8 mouse cellular contexts compared by ENCODE assay signal in the genomic region with DNA sequence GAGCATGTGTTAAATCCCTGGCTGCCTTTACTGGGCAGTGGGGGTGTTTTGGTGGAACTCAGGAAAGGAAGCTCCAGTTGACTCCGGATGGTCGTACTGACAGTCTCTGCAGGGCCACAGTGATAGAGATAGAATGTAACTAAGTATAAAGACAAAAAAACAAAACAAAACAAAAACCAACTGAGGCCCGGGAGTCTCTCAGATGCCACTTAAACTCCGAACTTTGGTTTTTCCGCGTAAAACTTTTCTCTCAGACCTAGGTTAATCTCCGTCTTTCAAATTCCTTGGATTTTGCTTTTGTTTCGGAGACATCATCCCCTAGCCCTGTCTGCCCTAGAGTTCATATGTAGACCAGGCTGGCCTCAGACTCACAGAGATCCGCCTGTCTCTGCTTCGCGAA. TPM values are rescaled to one million over a fixed set of nuclear protein-coding genes. Genes with fewer than 3 reads are reported as not detected.
DNase-seq lines count a peak whose midpoint lies in the region; ATAC-seq lines count a peak whose summit lies in the region.

No protein-coding gene starts in this region.

- peaks cover 46% of the 10 kb centered on the region for H3K36me3 ChIP-seq in megakaryocyte, embryonic 14.5 days (replicated peaks; ENCODE audit: low read length)
- H3K36me3 ChIP-seq in limb, embryonic 13.5 days = peaks cover 21% of the 10 kb centered on the region
- peaks cover 4% of the 10 kb centered on the region; the same call in 1 of the 2 replicates for H3K36me3 ChIP-seq in stomach, embryonic 14.5 days (ENCODE audit: control insufficient read depth, insufficient read depth, low read length)

- 13% methylated on average over 11 of the region's 11 CpGs for WGBS in limb, embryonic 13.5 days
- WGBS in stomach, embryonic 14.5 days = 16% methylated on average over 11 of the region's 11 CpGs

- no peaks in the 10 kb centered on the region for H3K27me3 ChIP-seq in megakaryocyte, embryonic 14.5 days (replicated peaks)
- no peaks in the 10 kb centered on the region for H3K27me3 ChIP-seq in limb, embryonic 13.5 days
- no peaks in the 10 kb centered on the region for H3K27me3 ChIP-seq in stomach, embryonic 14.5 days (ENCODE audit: control insufficient read depth, insufficient read depth, low read length)

- no peak for ATAC-seq in megakaryocyte, adult 5-6 weeks (ENCODE audit: poor library complexity, severe bottlenecking)
- ATAC-seq in limb, embryonic 13.5 days (ENCODE audit: low FRiP score, low read depth) = no peak
- no peak for ATAC-seq in stomach, embryonic 14.5 days (ENCODE audit: insufficient number of reproducible peaks, insufficient read depth, low FRiP score, low read depth)

- peak; percentile 9 for DNase-seq in embryo, embryonic 10 days (ENCODE audit: low spot score)
- DNase-seq in embryo, embryonic 9.5 days (ENCODE audit: extremely low spot score) = no peak
- DNase-seq in adrenal gland, postnatal 25 days = no peak
- no peak for DNase-seq in kidney, postnatal 10 days

- H3K4me2 ChIP-seq in limb, embryonic 13.5 days (replicated peaks) = peak overlapping the region; percentile 77
- peak overlapping the region; percentile 77 for H3K4me2 ChIP-seq in stomach, embryonic 14.5 days (replicated peaks; ENCODE audit: low read depth, low read length)

- H3K27ac ChIP-seq in limb, embryonic 13.5 days = 0 out of 2 replicates have a peak overlapping the region, but pooled peaks have one; percentile 99
- peak overlapping the region; percentile 99; the same call in 1 of the 2 replicates for H3K27ac ChIP-seq in stomach, embryonic 14.5 days (ENCODE audit: low read length)

- peak overlapping the region; percentile 99 for H3K4me3 ChIP-seq in megakaryocyte, embryonic 14.5 days (replicated peaks)
- peak overlapping the region; percentile 73 for H3K4me3 ChIP-seq in limb, embryonic 13.5 days
- H3K4me3 ChIP-seq in stomach, embryonic 14.5 days (ENCODE audit: low read depth, low read length) = peak overlapping the region; percentile 76

- no peaks in the 10 kb centered on the region for H3K9me3 ChIP-seq in megakaryocyte, embryonic 14.5 days
- H3K9me3 ChIP-seq in limb, embryonic 13.5 days = no peaks in the 10 kb centered on the region
- no peaks in the 10 kb centered on the region for H3K9me3 ChIP-seq in stomach, embryonic 14.5 days (ENCODE audit: control insufficient read depth, low read depth, low read length)

- H3K4me1 ChIP-seq in megakaryocyte, embryonic 14.5 days = peaks cover 88% of the 10 kb centered on the region
- H3K4me1 ChIP-seq in limb, embryonic 13.5 days = peaks cover 83% of the 10 kb centered on the region
- peaks cover 24% of the 10 kb centered on the region for H3K4me1 ChIP-seq in stomach, embryonic 14.5 days (ENCODE audit: control insufficient read depth, insufficient read depth, low read length)

- H3K9ac ChIP-seq in limb, embryonic 13.5 days = peak overlapping the region; percentile 93
- H3K9ac ChIP-seq in stomach, embryonic 14.5 days (replicated peaks; ENCODE audit: low read depth, low read length) = peak overlapping the region; percentile 87

RNA-seq across cellular contexts. Expression of a gene that starts 1.1 kb away (rescaled TPM):
- polyA plus RNA-seq in megakaryocyte, embryonic 14.5 days (2012; ENCODE audit: insufficient read depth, low replicate concordance) = 106 and 116 TPM in 2 replicates
- 9.0 and 14.4 TPM in 2 replicates for total RNA-seq in megakaryocyte, adult 5-6 weeks (2015)
- 14.3 and 18.0 TPM in 2 replicates for total RNA-seq in megakaryocyte, adult 5-6 weeks (2017)
- 101 and 112 TPM in 2 replicates for polyA plus RNA-seq in limb, embryonic 13.5 days (2015; fragmentation: Nextera tagmentation; extraction: Ambion mirVana)
- polyA plus RNA-seq in stomach, embryonic 14.5 days (2014; fragmentation: Nextera tagmentation; extraction: Ambion mirVana) = 120 and 139 TPM in 2 replicates
- 19.7 and 21.6 TPM in 2 replicates for total RNA-seq in adrenal gland, postnatal 25 days (2021)
